Mouse (Mus musculus): ENCODE results near the gene Rnf24.

DNA sequence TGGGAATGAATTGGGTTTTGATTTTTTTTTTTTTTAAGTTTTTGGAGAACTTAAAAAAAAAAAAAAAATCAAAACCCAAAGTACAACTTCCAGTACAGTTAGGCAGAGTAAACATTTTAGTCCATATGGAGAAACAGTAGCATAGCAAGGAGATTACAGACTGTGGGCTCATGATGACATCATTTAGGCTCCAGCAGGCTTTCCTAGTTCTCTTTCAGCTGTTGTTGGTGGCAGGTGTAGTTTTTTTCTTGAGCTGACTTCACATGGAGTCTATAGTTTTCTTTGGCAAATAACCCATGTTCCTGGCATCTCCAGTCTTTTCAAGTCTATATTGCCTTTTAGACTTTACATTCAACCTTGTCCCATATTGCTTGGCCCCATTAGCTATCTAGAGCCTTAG is 62.0 kb downstream of the Rnf24 start:
- no peak for TF ChIP-seq TAL1 (IDR thresholded peaks at IDR 0.05; ENCODE audit: low read length)
- no peak for TF ChIP-seq GATA1 (IDR thresholded peaks at IDR 0.05; ENCODE audit: low read length)
